Mouse (Mus musculus): ENCODE results near the gene Fgf16.

DNA sequence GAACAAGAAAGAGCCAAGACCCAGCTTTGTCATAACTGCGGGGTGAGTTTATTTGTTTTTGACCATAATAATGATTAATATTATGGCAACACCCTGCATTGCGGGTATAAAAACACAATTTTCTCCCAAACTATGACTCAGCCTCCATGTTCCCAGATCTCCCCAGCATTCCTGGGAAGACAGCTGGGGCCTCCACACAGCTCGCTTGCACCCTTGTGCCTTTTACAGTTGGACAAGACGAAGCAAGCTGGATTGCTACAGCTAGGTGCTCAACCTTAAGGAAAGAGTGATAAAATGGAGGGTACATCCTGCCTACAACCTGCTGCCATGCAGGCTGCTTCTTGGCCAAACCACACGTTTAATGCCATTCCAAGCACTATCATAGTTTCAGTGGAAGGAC, 45.7 kb upstream of the Fgf16 start:
- TF ChIP-seq NANOG (IDR thresholded peaks at IDR 0.05; ENCODE audit: borderline replicate concordance, low read length): no peak
- TF ChIP-seq CTCF (conservative IDR thresholded peaks at IDR 0.05; ENCODE audit: low read length): no peak
- no peak for TF ChIP-seq POU5F1 (IDR thresholded peaks at IDR 0.05; ENCODE audit: borderline replicate concordance, low read length)
